Mouse (Mus musculus) layer of hippocampus, postnatal 10 days (tissue): ENCODE results near the gene Hist1h2an. TPM values are rescaled to one million over a fixed set of nuclear protein-coding genes. Genes with fewer than 3 reads are reported as not detected.

Source experiments
- microRNA-seq, 2 experiments: library from miRNA; unstranded; fragments of <30 nt; microRNA quantifications; one replicate each; pipeline ENCODE4 v1.2.0; 2021
- total RNA-seq, 2 experiments: library from RNA; stranded (reverse); gene quantifications; 2 replicates each; pipeline ENCODE4 v1.2.3; 2021

Gene Hist1h2an
- total RNA-seq, 2 experiments from 2014 or later, result 11.0 to 16.4 TPM

Small RNAs within 50 kb of the gene (microRNA-seq; reads per million reads assigned to microRNA genes)
- gene Gm19658, result 0 reads per million in 2 experiments
- gene Gm44346, result 0 reads per million in 2 experiments
- gene Gm44454, result 0.22 to 0.78 reads per million in 2 experiments
- gene Gm44466, result 0 reads per million in 2 experiments

Other genes with a start within 250 kb of the Hist1h2an start
- not detected for gene Olfr1366, start 244.4 kb downstream of the Hist1h2an start, total RNA-seq
- not detected for gene Olfr1535, start 227.3 kb downstream of the Hist1h2an start, total RNA-seq
- gene Olfr1364, start 205.5 kb downstream of the Hist1h2an start, total RNA-seq, result not detected
- gene Olfr1362, start 173.2 kb downstream of the Hist1h2an start, total RNA-seq, result not detected
- not detected for gene Olfr11, start 144.7 kb downstream of the Hist1h2an start, total RNA-seq
- gene Olfr1361, start 123.8 kb downstream of the Hist1h2an start, total RNA-seq, result not detected
- gene Olfr1360, start 109.8 kb downstream of the Hist1h2an start, total RNA-seq, result not detected
- gene Olfr1359, start 89.1 kb downstream of the Hist1h2an start, total RNA-seq, result not detected
- 10 to 100 TPM; 55.7 to 83.1 TPM for gene Hist1h2bl, start 71.1 kb downstream of the Hist1h2an start, total RNA-seq
- gene Hist1h2ai, start 70.8 kb downstream of the Hist1h2an start, total RNA-seq, result 10 to 100 TPM; 69.8 to 77.4 TPM
- gene Hist1h3h, start 69.6 kb downstream of the Hist1h2an start, total RNA-seq, result 100 to 1,000 TPM; 100 to 141 TPM
- 10 to 100 TPM; 17.6 to 20.3 TPM for gene Hist1h2bm, start 65.2 kb downstream of the Hist1h2an start, total RNA-seq
- gene Hist1h4j, start 52.2 kb downstream of the Hist1h2an start, total RNA-seq, result 10 to 100 TPM; 22.7 to 23.3 TPM
- gene Hist1h4k, start 36.7 kb downstream of the Hist1h2an start, total RNA-seq, result 100 to 1,000 TPM; 312 to 419 TPM
- gene Hist1h2ak, start 33.4 kb downstream of the Hist1h2an start, total RNA-seq, result 10 to 100 TPM; 27.8 to 28.5 TPM
- 10 to 100 TPM; 26.0 to 38.7 TPM for gene Hist1h2bn, start 33.1 kb downstream of the Hist1h2an start, total RNA-seq
- 10 to 100 TPM; 33.1 to 44.1 TPM for gene Hist1h1b, start 6.6 kb downstream of the Hist1h2an start, total RNA-seq
- gene Hist1h3i, start 3.8 kb downstream of the Hist1h2an start, total RNA-seq, result 100 to 1,000 TPM in 1 of 2 experiments, 10 to 100 TPM in 1; 85.1 to 110 TPM
- gene Hist1h2bp, start 243 bp upstream of the Hist1h2an start, total RNA-seq, result 10 to 100 TPM; 22.4 to 23.5 TPM
- gene Hist1h2bq, start 23.0 kb upstream of the Hist1h2an start, total RNA-seq, result 10 to 100 TPM; 52.8 to 66.3 TPM
- 10 to 100 TPM; 36.4 to 41.0 TPM for gene Hist1h2ao, start 23.2 kb upstream of the Hist1h2an start, total RNA-seq
- gene Hist1h4m, start 24.5 kb upstream of the Hist1h2an start, total RNA-seq, result 100 to 1,000 TPM; 214 to 219 TPM
- gene Hist1h4n, start 45.0 kb upstream of the Hist1h2an start, total RNA-seq, result 10 to 100 TPM; 22.0 to 32.1 TPM
- 10 to 100 TPM; 67.2 to 82.7 TPM for gene Hist1h2ap, start 46.3 kb upstream of the Hist1h2an start, total RNA-seq
- gene Hist1h2br, start 46.5 kb upstream of the Hist1h2an start, total RNA-seq, result 10 to 100 TPM; 52.5 to 64.9 TPM
- 1 to 10 TPM; 5.1 to 6.0 TPM for gene Zfp184, start 157.9 kb upstream of the Hist1h2an start, total RNA-seq
- under 1 TPM; 0.22 to 0.23 TPM for gene Pom121l2, start 194.0 kb upstream of the Hist1h2an start, total RNA-seq
- not detected for gene Prss16, start 222.5 kb upstream of the Hist1h2an start, total RNA-seq
- 10 to 100 TPM; 64.1 to 78.6 TPM for gene Hist1h2ah, start 248.3 kb upstream of the Hist1h2an start, total RNA-seq
- gene Hist1h2bk, start 248.7 kb upstream of the Hist1h2an start, total RNA-seq, result 10 to 100 TPM; 73.9 to 80.0 TPM